Mouse (Mus musculus) olfactory bulb, adult 2 months (tissue): ENCODE measurements around the gene Slc4a5. TPM values are rescaled to one million over a fixed set of nuclear protein-coding genes. Genes with fewer than 3 reads are reported as not detected.

Experiments used
- H3K27ac ChIP-seq: fragments of 200-500 bp; 2 replicates; pipeline ENCODE4 v1.5.1; 2012; ENCODE audit warnings: low read depth, low read length; ENCODE audit not compliant: insufficient read depth
- H3K4me1 ChIP-seq: fragments of 200-500 bp; 2 replicates; pipeline ENCODE4 v1.6.1; 2012; ENCODE audit warnings: low read length; ENCODE audit not compliant: control insufficient read depth, insufficient read depth
- H3K4me3 ChIP-seq: fragments of 200-500 bp; 2 replicates; pipeline ENCODE4 v1.5.1; 2012; ENCODE audit warnings: mild to moderate bottlenecking, low read depth, low read length, moderate library complexity; ENCODE audit not compliant: insufficient read depth
- CTCF ChIP-seq: fragments of 200-500 bp; IDR thresholded peaks from 2 replicates; pipeline ENCODE4 v1.5.1; 2012; ENCODE audit warnings: low read depth, mild to moderate bottlenecking, low read length, moderate library complexity; ENCODE audit not compliant: insufficient read depth
- POLR2A ChIP-seq: fragments of 200-500 bp; IDR thresholded peaks from 2 replicates; pipeline ENCODE4 v1.6.1; 2012; ENCODE audit warnings: mild to moderate bottlenecking, low read depth, low read length, moderate library complexity; ENCODE audit not compliant: insufficient read depth
- WGBS: fragments of 180-500 bp; shearing (Covaris S2); methylation state at CpG from one replicate; pipeline ENCODE4 v1.1.7; 2018; 5-methylcytosine and 5-hydroxymethylcytosine counted together
- polyA plus RNA-seq: library from polyadenylated mRNA; stranded (reverse); fragments of >200 nt; gene quantifications from 2 replicates; pipeline ENCODE4 v1.2.4, GENCODE M21; 2012; ENCODE audit warnings: low replicate concordance; ENCODE audit not compliant: missing spikeins, insufficient read depth, insufficient read length

Gene Slc4a5
- polyA plus RNA-seq, 1 experiment: not detected

DNA sequence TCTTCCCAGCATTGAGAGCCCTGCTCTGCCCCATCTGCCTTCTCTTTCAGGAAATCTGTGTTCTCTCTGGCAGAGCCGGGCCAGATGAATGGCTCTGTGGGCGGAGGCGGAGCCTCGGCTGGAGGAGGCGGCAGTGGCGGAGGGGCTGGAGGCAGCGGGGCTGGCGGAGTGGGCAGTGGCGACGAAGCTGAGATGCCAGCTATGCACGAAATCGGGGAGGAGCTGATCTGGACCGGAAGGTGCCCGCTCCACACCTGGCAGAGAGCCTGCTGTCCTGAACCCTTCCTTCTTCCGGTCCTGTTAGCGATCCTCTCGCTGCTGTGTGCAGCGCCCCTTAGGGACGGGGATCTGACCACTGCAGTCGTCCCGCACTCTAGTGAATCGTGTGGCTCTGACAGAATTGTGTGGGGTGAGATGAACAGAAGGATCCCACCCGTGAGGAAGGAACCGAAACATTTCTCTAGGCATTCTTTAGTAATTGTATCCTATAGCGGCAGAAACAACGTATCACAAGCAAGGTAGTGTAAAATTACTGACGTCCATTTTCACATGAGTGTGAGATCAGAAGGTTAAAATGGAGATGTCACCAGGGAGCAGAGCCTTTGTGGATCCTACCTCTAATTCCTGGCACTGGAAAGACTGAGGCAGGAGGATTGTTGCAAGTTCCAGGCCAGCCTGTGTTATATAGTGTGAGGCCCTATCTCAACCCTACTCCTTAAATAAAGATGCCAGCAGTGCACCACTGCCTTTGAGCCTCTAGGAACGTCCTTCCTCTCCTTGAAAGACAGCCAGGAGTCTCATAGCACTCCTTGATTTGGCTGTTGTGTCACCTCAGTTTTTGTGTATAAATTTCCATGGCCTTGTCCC lies 48.7 kb downstream of the Slc4a5 start:
- Histone ChIP-seq H3K4me3 (peak overlapping the region; percentile 56), H3K27ac (peak overlapping the region; percentile 17), H3K4me1 (peaks cover 3% of the 10 kb centered on the region; the same call in 1 of the 2 replicates)
- TF ChIP-seq POLR2A (peak; percentile 19; the same call in 1 of the 2 replicates), CTCF (peak; percentile 79)
- 2% methylated on average over 28 of the region's 28 CpGs for WGBS

DNA sequence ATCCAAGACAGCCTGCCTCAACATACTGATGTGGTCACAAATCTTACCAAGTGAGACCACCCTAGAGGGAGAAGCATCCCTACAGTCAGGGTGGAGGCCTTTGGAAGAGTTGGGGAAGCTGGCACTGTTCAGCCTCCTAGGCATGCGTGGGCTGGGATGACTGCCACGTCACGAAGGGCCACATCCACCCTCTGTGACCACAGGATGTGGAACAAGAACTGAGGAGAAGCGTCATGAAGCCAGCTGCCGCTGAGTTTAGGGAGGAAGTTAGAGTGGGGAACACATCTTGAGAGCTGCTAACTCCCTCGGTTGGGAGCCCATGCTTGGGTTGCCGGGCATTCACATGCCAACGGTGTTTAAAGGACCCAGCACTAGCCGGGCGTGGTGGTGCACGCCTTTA lies 54.1 kb downstream of the Slc4a5 start:
- Histone ChIP-seq H3K4me1 (no peaks in the 10 kb centered on the region), H3K4me3 (no peak overlapping the region), H3K27ac (no peak overlapping the region)
- WGBS: 86% methylated on average over 11 of the region's 11 CpGs
- TF ChIP-seq CTCF (no peak), POLR2A (no peak)

DNA sequence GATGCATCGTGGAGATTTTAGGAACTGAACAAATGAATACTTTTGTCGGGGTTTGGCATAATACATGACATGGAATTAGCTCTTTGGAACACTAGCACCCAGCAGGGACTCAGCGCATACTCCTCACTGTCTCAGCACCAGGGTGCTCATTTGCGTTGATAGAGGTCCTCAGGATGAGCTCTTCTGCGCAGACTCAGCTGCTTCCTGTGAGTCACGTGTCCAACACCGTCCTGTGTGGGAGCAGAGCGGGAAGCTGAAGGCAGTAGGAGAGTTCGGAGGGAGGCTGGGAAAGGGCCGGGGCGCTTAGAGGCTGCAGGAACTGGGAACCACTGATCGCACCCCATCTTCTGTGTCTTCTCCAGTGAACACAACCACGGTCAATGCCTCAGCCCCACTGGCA lies 57.5 kb downstream of the Slc4a5 start:
- TF ChIP-seq CTCF: no peak
- TF ChIP-seq POLR2A: no peak
- WGBS: 68% methylated on average over 13 of the region's 13 CpGs

DNA sequence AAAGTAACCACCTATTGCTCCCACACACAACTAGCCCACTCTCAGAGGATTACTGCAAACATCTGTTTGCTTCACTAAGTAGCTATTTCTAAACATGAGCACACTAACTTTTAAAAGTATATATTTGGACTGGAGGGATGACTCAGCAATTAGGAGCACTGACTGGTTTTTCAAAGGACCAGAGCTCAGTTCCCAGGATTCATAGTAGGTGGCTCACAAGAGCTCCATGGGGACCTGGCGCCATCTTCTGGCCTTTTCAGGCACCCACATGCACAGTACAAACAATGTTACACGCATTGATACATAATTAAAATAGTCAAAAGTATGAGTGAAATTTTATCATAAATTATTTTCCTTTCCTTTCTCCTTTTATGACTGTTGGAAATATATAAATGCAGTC lies 59.3 kb downstream of the Slc4a5 start:
- 30% methylated on average over 2 of the region's 2 CpGs for WGBS
- Histone ChIP-seq H3K4me3 (no peak overlapping the region), H3K4me1 (no peaks in the 10 kb centered on the region), H3K27ac (no peak overlapping the region)
- TF ChIP-seq CTCF (no peak), POLR2A (no peak)

More for the DNA sequence above, 57.5 kb downstream of the Slc4a5 start:
- no peak overlapping the region for H3K4me3 ChIP-seq
- no peak overlapping the region for H3K27ac ChIP-seq
- H3K4me1 ChIP-seq: no peaks in the 10 kb centered on the region

DNA sequence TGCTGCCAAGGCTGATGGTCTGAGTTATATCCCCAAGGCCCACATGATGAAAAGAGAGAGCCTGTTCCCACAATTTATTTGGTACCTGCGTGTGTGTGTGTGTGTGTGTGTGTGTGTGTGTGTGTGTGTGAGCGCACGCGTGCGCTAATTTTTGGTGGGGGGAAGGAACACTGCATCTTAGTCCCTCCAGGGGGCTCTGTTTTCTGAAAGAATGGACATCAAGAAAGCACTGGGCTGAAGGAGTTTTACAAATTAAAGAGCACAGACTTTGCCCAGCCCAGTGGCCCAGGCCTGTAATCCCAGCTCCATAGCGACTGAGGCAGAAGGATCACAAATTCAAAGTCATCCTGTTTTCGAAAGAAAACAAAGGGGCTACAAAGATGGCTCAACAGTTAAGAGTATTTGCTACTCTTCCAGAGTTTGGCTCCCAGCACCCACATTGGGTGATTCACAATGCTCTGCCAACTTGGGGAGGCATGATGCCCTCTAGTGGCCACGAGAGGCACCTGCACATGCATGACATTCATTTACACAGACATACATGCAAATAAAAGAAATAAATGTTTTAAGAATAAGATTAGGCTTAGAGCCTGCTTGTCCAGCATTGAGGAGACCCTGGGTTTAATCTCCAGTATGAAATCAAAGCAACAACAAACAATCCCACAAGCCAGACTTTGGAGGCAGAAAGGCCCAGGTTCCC lies 60.8 kb downstream of the Slc4a5 start:
- Histone ChIP-seq H3K27ac (no peak overlapping the region), H3K4me1 (no peaks in the 10 kb centered on the region), H3K4me3 (no peak overlapping the region)
- WGBS: 81% methylated on average over 8 of the region's 8 CpGs
- TF ChIP-seq POLR2A (no peak), CTCF (no peak)

DNA sequence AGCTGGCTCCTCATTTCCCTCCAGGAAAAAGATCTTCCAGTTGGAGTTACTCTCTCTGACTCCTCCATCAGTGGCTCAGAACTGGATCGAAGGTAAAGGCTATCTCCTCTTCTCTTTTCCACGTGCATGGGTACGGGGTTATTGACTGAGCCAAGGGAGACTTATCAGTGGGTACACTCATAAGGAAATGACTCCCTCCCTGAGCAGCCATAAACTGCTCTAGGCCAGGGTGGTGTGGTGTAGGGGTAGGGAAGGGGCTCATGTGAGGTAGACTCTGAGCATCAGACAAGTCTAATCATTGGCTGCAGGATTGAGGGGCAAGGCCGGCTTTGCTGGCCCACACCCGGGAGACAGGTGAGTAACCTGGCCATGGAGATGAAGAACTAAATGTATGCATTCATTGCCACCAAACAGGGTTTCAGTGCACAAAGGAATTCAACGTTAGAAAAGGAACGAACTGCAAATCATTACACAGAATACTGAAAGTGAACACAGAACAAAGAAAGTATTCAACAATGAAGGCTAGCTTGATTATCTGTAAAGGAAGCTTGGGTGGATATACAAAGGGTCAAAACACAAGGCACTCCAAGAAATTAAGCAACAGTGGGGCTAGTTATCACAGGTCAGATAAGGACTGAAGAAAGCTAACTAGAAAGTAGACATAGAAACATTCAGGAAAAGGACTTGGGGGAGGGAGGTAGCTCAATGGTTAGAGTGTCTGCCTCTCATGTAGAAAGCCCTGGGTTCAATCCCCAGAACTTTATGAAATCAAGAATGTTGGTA lies 81.0 kb downstream of the Slc4a5 start:
- Histone ChIP-seq H3K4me3 (no peak overlapping the region), H3K27ac (no peak overlapping the region), H3K4me1 (no peaks in the 10 kb centered on the region)
- WGBS: 74% methylated on average over 7 of the region's 7 CpGs
- TF ChIP-seq POLR2A (no peak), CTCF (no peak)

DNA sequence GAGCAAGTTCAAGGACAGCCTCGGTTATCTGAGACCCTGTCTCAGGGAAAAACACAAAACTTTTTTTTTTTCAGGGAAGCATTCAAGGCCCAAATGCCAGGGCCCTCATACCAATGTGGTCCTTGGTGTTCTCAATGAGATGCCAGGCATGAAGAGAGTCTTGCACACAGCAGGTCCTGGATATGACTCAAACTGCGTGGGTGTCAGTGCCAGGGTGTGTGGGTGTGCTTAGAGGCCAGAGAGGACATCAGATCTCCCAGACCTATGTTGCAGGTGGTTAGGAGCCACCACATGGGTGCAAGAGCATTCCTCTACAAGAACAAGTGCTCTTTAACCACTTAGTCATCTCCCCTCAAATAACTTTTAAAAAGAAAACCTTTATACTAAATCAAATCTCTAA lies 81.7 kb downstream of the Slc4a5 start:
- H3K4me1 ChIP-seq: no peaks in the 10 kb centered on the region
- H3K27ac ChIP-seq: no peak overlapping the region
- no peak overlapping the region for H3K4me3 ChIP-seq
- TF ChIP-seq CTCF: no peak
- TF ChIP-seq POLR2A: no peak
- 87% methylated on average over 2 of the region's 2 CpGs for WGBS

DNA sequence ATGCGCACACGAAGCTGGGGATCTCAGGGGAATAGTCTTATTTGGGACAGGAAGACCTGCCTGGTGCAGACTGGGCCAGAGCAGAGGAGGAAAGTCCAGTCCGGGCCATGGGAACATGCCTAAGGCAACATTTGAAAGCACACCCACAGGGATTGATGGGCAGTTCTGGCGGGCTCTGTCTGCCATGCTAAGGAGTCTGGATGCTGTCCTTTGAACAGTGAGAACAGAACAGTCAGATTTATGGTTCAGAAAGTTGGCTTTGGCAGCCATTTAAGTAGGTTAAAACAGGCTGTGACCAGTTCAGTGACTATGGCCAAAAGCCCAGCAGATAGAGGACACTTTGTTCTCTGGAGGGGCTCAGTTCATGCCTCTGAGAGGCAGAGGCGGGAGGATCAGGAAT lies 82.6 kb downstream of the Slc4a5 start:
- 66% methylated on average over 5 of the region's 5 CpGs for WGBS
- H3K4me3 ChIP-seq: no peak overlapping the region
- H3K4me1 ChIP-seq: no peaks in the 10 kb centered on the region
- no peak for TF ChIP-seq CTCF
- no peak for TF ChIP-seq POLR2A
- H3K27ac ChIP-seq: no peak overlapping the region
